Comparison of ENCODE assay signal across 12 mouse cellular contexts in genomic region chr11:5802457-5803217, GRCm38 (mm10). TPM values are rescaled to one million over a fixed set of nuclear protein-coding genes. Genes with fewer than 3 reads are reported as not detected.
DNase-seq lines count a peak whose midpoint lies in the region; ATAC-seq and TF ChIP-seq lines count a peak whose summit lies in the region.
"Had no signal": no experiment of that assay in that cellular context is flagged by ENCODE, and none has a peak within 500 bp of the region (broad histone marks: within the 10 kb centered on the region; RNA-seq: fewer than 3 reads in every experiment).

No protein-coding gene starts in this region.

- TF ChIP-seq CTCF in heart, adult 2 months (IDR thresholded peaks at IDR 0.05): no peak
- no peak for TF ChIP-seq CTCF in lung, postnatal 0 days (IDR thresholded peaks at IDR 0.05)

- no peaks in the 10 kb centered on the region for H3K27me3 ChIP-seq in heart, adult 2 months (ENCODE audit: control insufficient read depth, insufficient read depth, low read length)
- 0 out of 2 replicates have a peak, but pooled peaks cover 5% of the 10 kb centered on the region for H3K27me3 ChIP-seq in lung, postnatal 0 days (replicated peaks; ENCODE audit: insufficient read depth, low read length)
- H3K27me3 ChIP-seq in midbrain, embryonic 16.5 days (ENCODE audit: control insufficient read depth, insufficient read depth, low read depth, low read length): no peaks in the 10 kb centered on the region
- H3K27me3 ChIP-seq: embryonic facial prominence, embryonic 12.5 days; neural tube, embryonic 13.5 days had no signal

- H3K79me2 ChIP-seq in heart, adult 2 months (replicated peaks; ENCODE audit: control insufficient read depth, insufficient read depth, low read length): no peaks in the 10 kb centered on the region

- peak; percentile 42 for ATAC-seq in lung, postnatal 0 days
- peak; percentile 52 for ATAC-seq in granulocyte monocyte progenitor cell, adult 5-6 weeks (replicated peaks; ENCODE audit: poor library complexity, severe bottlenecking)
- peak; percentile 20; the same call in 1 of the 2 replicates for ATAC-seq in midbrain, embryonic 16.5 days

- peaks cover 17% of the 10 kb centered on the region for H3K4me1 ChIP-seq in heart, adult 2 months (ENCODE audit: control insufficient read depth, insufficient read depth, low read length)
- peaks cover 18% of the 10 kb centered on the region; the same call in 1 of the 2 replicates for H3K4me1 ChIP-seq in lung, postnatal 0 days (ENCODE audit: insufficient read depth, low read depth, low read length)
- H3K4me1 ChIP-seq in midbrain, embryonic 16.5 days (ENCODE audit: control insufficient read depth, insufficient read depth, low read length): no peaks in the 10 kb centered on the region
- H3K4me1 ChIP-seq: neural tube, embryonic 13.5 days had no signal

- TF ChIP-seq EP300 in heart, adult 2 months (IDR thresholded peaks at IDR 0.05; ENCODE audit: insufficient read depth, low read depth, low read length): no peak
- peak; percentile 20; the same call in 1 of the 2 replicates for TF ChIP-seq EP300 in lung, postnatal 0 days (IDR thresholded peaks at IDR 0.05)

- TF ChIP-seq POLR2A in heart, adult 2 months (IDR thresholded peaks at IDR 0.05; ENCODE audit: insufficient read depth, low read depth, low read length): no peak; the same call in 1 of the 2 replicates

- peak overlapping the region; percentile 56 for H3K4me3 ChIP-seq in heart, adult 2 months
- no peak overlapping the region for H3K4me3 ChIP-seq in lung, postnatal 0 days (ENCODE audit: low read depth, low read length)
- H3K4me3 ChIP-seq in midbrain, embryonic 16.5 days (ENCODE audit: low read depth, low read length): no peak overlapping the region
- H3K4me3 ChIP-seq: embryonic facial prominence, embryonic 12.5 days; neural tube, embryonic 13.5 days had no signal

- intact Hi-C loops in heart, adult 2 months (cut with DNase I): no loop called here
- intact Hi-C loops in heart, postnatal 25 days (cut with DNase I): no loop called here

- no peaks in the 10 kb centered on the region for H3K9me3 ChIP-seq in lung, postnatal 0 days (ENCODE audit: low read length)
- H3K9me3 ChIP-seq in midbrain, embryonic 16.5 days (replicated peaks; ENCODE audit: control insufficient read depth, low read length, poor library complexity, severe bottlenecking): no peaks in the 10 kb centered on the region
- H3K9me3 ChIP-seq: embryonic facial prominence, embryonic 12.5 days; G1E; neural tube, embryonic 13.5 days had no signal

- no peak overlapping the region for H3K4me2 ChIP-seq in lung, postnatal 0 days (replicated peaks; ENCODE audit: low read depth, low read length)
- no peak overlapping the region for H3K4me2 ChIP-seq in midbrain, embryonic 16.5 days (ENCODE audit: low read length)
- H3K4me2 ChIP-seq: embryonic facial prominence, embryonic 12.5 days; neural tube, embryonic 13.5 days had no signal

- H3K9ac ChIP-seq in heart, adult 2 months (ENCODE audit: low read depth, low read length): peak overlapping the region; percentile 62
- no peak overlapping the region for H3K9ac ChIP-seq in lung, postnatal 0 days (replicated peaks; ENCODE audit: low read depth)
- H3K9ac ChIP-seq in midbrain, embryonic 16.5 days (ENCODE audit: low read depth, low read length): no peak overlapping the region
- H3K9ac ChIP-seq: embryonic facial prominence, embryonic 12.5 days; liver, embryonic 14.5 days; neural tube, embryonic 13.5 days had no signal

- DNase-seq in heart, adult 2 months: no peak
- DNase-seq in heart, postnatal 25 days (ENCODE audit: low spot score): no peak
- peak; percentile 51 for DNase-seq in lung, postnatal 0 days (ENCODE audit: low spot score)
- no peak for DNase-seq in lung, postnatal 4 days
- no peak for DNase-seq in right cerebral cortex, adult 2 months (ENCODE audit: low spot score in 2 of 2)
- no peak for DNase-seq in spleen, postnatal 36 days (ENCODE audit: low spot score in 2 of 2)

- peak overlapping the region; percentile 73 for H3K27ac ChIP-seq in heart, adult 2 months
- peak overlapping the region; percentile 11 for H3K27ac ChIP-seq in lung, postnatal 0 days (ENCODE audit: low read length)
- no peak overlapping the region for H3K27ac ChIP-seq in midbrain, embryonic 16.5 days (ENCODE audit: low read length)
- H3K27ac ChIP-seq: embryonic facial prominence, embryonic 12.5 days; liver, embryonic 14.5 days; neural tube, embryonic 13.5 days had no signal

- H3K36me3 ChIP-seq in heart, adult 2 months (ENCODE audit: control insufficient read depth, insufficient read depth, low read length): 0 out of 2 replicates have a peak, but pooled peaks cover 3% of the 10 kb centered on the region
- H3K36me3 ChIP-seq in lung, postnatal 0 days (ENCODE audit: insufficient read depth, low read length): peaks cover 18% of the 10 kb centered on the region
- H3K36me3 ChIP-seq in midbrain, embryonic 16.5 days (ENCODE audit: control insufficient read depth, insufficient read depth, low read length): peaks cover 21% of the 10 kb centered on the region

- 43% methylated on average over 8 of the region's 8 CpGs for WGBS in heart, adult 2 months
- WGBS in lung, postnatal 0 days: 47% methylated on average over 8 of the region's 8 CpGs
- 77% methylated on average over 8 of the region's 8 CpGs for WGBS in midbrain, embryonic 16.5 days

RNA-seq across cellular contexts. Expression of gene Pgam2, which starts 0.9 kb away (rescaled TPM):
- total RNA-seq in heart, adult 2 months (2021): 100 to 1,000 TPM; 743 to 848 TPM
- polyA plus RNA-seq in heart, adult 2 months (2012; rRNA removed): 1,153 and 1,176 TPM in 2 replicates
- total RNA-seq in heart, postnatal 25 days (2021): 100 to 1,000 TPM; 914 to 924 TPM
- 28.8 and 29.8 TPM in 2 replicates for polyA plus RNA-seq in lung, postnatal 0 days (2015; fragmentation: Nextera tagmentation; extraction: Ambion mirVana)
- not detected in 2 replicates for total RNA-seq in granulocyte monocyte progenitor cell, adult 5-6 weeks (2014; fragmentation: Nextera tagmentation)
- not detected in 2 replicates for total RNA-seq in granulocyte monocyte progenitor cell, adult 5-6 weeks (2017)
- polyA plus RNA-seq in midbrain, embryonic 16.5 days (2015; fragmentation: Nextera tagmentation; extraction: Ambion mirVana): 2.4 and 3.1 TPM in 2 replicates

RNA-seq across cellular contexts. Expression of gene Dbnl, which starts 14.3 kb away (rescaled TPM):
- 10 to 100 TPM; 25.7 to 29.2 TPM for total RNA-seq in heart, adult 2 months (2021)
- polyA plus RNA-seq in heart, adult 2 months (2012; rRNA removed): 24.4 and 25.6 TPM in 2 replicates
- total RNA-seq in heart, postnatal 25 days (2021): 10 to 100 TPM; 26.1 to 27.2 TPM
- polyA plus RNA-seq in lung, postnatal 0 days (2015; fragmentation: Nextera tagmentation; extraction: Ambion mirVana): 98.0 and 99.7 TPM in 2 replicates
- 56.5 and 61.6 TPM in 2 replicates for total RNA-seq in granulocyte monocyte progenitor cell, adult 5-6 weeks (2014; fragmentation: Nextera tagmentation)
- total RNA-seq in granulocyte monocyte progenitor cell, adult 5-6 weeks (2017): 73.3 and 89.1 TPM in 2 replicates
- polyA plus RNA-seq in midbrain, embryonic 16.5 days (2015; fragmentation: Nextera tagmentation; extraction: Ambion mirVana): 152 and 156 TPM in 2 replicates

RNA-seq across cellular contexts. Expression of gene Polm, which starts 35.2 kb away (rescaled TPM):
- 1 to 10 TPM; 2.1 to 3.3 TPM for total RNA-seq in heart, adult 2 months (2021)
- polyA plus RNA-seq in heart, adult 2 months (2012; rRNA removed): 6.3 and 11.2 TPM in 2 replicates
- 1 to 10 TPM; 3.0 to 3.6 TPM for total RNA-seq in heart, postnatal 25 days (2021)
- polyA plus RNA-seq in lung, postnatal 0 days (2015; fragmentation: Nextera tagmentation; extraction: Ambion mirVana): 5.9 and 8.2 TPM in 2 replicates
- 0.73 and 2.3 TPM in 2 replicates for total RNA-seq in granulocyte monocyte progenitor cell, adult 5-6 weeks (2014; fragmentation: Nextera tagmentation)
- total RNA-seq in granulocyte monocyte progenitor cell, adult 5-6 weeks (2017): 0.26 TPM in 1 of 2 replicates, not detected in the other
- polyA plus RNA-seq in midbrain, embryonic 16.5 days (2015; fragmentation: Nextera tagmentation; extraction: Ambion mirVana): 8.1 and 8.2 TPM in 2 replicates

RNA-seq across cellular contexts. Expression of gene Urgcp, which starts 40.5 kb away (rescaled TPM):
- total RNA-seq in heart, adult 2 months (2021): 10 to 100 TPM; 58.5 to 69.8 TPM
- 26.1 and 35.7 TPM in 2 replicates for polyA plus RNA-seq in heart, adult 2 months (2012; rRNA removed)
- 10 to 100 TPM; 56.7 to 68.6 TPM for total RNA-seq in heart, postnatal 25 days (2021)
- polyA plus RNA-seq in lung, postnatal 0 days (2015; fragmentation: Nextera tagmentation; extraction: Ambion mirVana): 18.3 and 19.0 TPM in 2 replicates
- 4.7 and 6.4 TPM in 2 replicates for total RNA-seq in granulocyte monocyte progenitor cell, adult 5-6 weeks (2014; fragmentation: Nextera tagmentation)
- total RNA-seq in granulocyte monocyte progenitor cell, adult 5-6 weeks (2017): 6.5 TPM in 2 replicates
- polyA plus RNA-seq in midbrain, embryonic 16.5 days (2015; fragmentation: Nextera tagmentation; extraction: Ambion mirVana): 33.6 and 34.4 TPM in 2 replicates

RNA-seq across cellular contexts. Expression of gene Aebp1, which starts 59.1 kb away (rescaled TPM):
- 10 to 100 TPM; 18.6 to 19.9 TPM for total RNA-seq in heart, adult 2 months (2021)
- 25.6 and 33.3 TPM in 2 replicates for polyA plus RNA-seq in heart, adult 2 months (2012; rRNA removed)
- total RNA-seq in heart, postnatal 25 days (2021): 10 to 100 TPM; 18.5 to 23.3 TPM
- 21.8 and 22.3 TPM in 2 replicates for polyA plus RNA-seq in lung, postnatal 0 days (2015; fragmentation: Nextera tagmentation; extraction: Ambion mirVana)
- total RNA-seq in granulocyte monocyte progenitor cell, adult 5-6 weeks (2014; fragmentation: Nextera tagmentation): not detected in 2 replicates
- not detected in 2 replicates for total RNA-seq in granulocyte monocyte progenitor cell, adult 5-6 weeks (2017)
- polyA plus RNA-seq in midbrain, embryonic 16.5 days (2015; fragmentation: Nextera tagmentation; extraction: Ambion mirVana): 15.6 and 16.4 TPM in 2 replicates
- total RNA-seq: G1E had no signal
- polyA plus RNA-seq: G1E had no signal

Comparison
In these comparisons a context has a peak if more than half of its experiments do, and no peak if none do; other contexts are left out.
1. RNA of gene Pgam2, which starts 0.9 kb away (total RNA-seq): 914 to 924 TPM in heart, postnatal 25 days and 743 to 848 TPM in heart, adult 2 months; not detected in granulocyte monocyte progenitor cell, adult 5-6 weeks; every median in the first group is over 100 times any median in the second.
2. Peak in every context shown above with its lines, with median percentiles within 50 percentile points of each other: ATAC-seq.